Mouse (Mus musculus) cerebellum, adult 9-10 months (tissue): Measurements from ENCODE around the gene Tmco3.
"Not testable (repeated sequence)": the region's sequence is repeated elsewhere in the genome, so short reads cannot be mapped to it uniquely, and the experiment has no call there.

ENCODE experiments used
- DNase-seq: peaks from one replicate; pipeline ENCODE4 v3.0.0; 2022

Gene Tmco3

GRCm38 (mm10) chr8:13306916-13307315 lies 18.9 kb downstream of the Tmco3 start:
- no peak for DNase-seq

GRCm38 (mm10) chr8:13314922-13315321 lies 26.9 kb downstream of the Tmco3 start:
- no peak for DNase-seq

GRCm38 (mm10) chr8:13316671-13317070 lies 28.7 kb downstream of the Tmco3 start:
- DNase-seq, result no peak

GRCm38 (mm10) chr8:13326598-13326997 lies 38.6 kb downstream of the Tmco3 start:
- DNase-seq, result no peak

GRCm38 (mm10) chr8:13334671-13335070 lies 46.7 kb downstream of the Tmco3 start:
- DNase-seq, result no peak

- not testable (repeated sequence) for DNase-seq
Observed at GRCm38 (mm10) chr8:13337245-13337644, 49.3 kb downstream of the Tmco3 start.

GRCm38 (mm10) chr8:13337678-13338077 lies 49.7 kb downstream of the Tmco3 start:
- DNase-seq, result peak; percentile 21

- peak; percentile 83 for DNase-seq
Observed at GRCm38 (mm10) chr8:13338255-13338860, 50.4 kb downstream of the Tmco3 start, which contains the start of gene Tfdp1. TSS of gene Tfdp1 (plus strand) at chr8:13338751.

GRCm38 (mm10) chr8:13338901-13339645 lies 51.1 kb downstream of the Tmco3 start:
- DNase-seq, result peak; percentile 41

GRCm38 (mm10) chr8:13339646-13339990 lies 51.6 kb downstream of the Tmco3 start:
- peak; percentile 28 for DNase-seq

- no peak for DNase-seq
Observed at GRCm38 (mm10) chr8:13340650-13341049, 52.7 kb downstream of the Tmco3 start.

GRCm38 (mm10) chr8:13342340-13342739 lies 54.4 kb downstream of the Tmco3 start:
- no peak for DNase-seq

- no peak for DNase-seq
Observed at GRCm38 (mm10) chr8:13343134-13343533, 55.1 kb downstream of the Tmco3 start.

GRCm38 (mm10) chr8:13350052-13350451 lies 62.1 kb downstream of the Tmco3 start:
- no peak for DNase-seq

GRCm38 (mm10) chr8:13351593-13351992 lies 63.6 kb downstream of the Tmco3 start:
- DNase-seq, result no peak

GRCm38 (mm10) chr8:13352601-13353000 lies 64.6 kb downstream of the Tmco3 start:
- DNase-seq, result no peak

GRCm38 (mm10) chr8:13353155-13353833 lies 65.3 kb downstream of the Tmco3 start:
- DNase-seq, result no peak

GRCm38 (mm10) chr8:13353883-13354282 lies 65.9 kb downstream of the Tmco3 start:
- no peak for DNase-seq

- no peak for DNase-seq
Observed at GRCm38 (mm10) chr8:13356221-13356620, 68.2 kb downstream of the Tmco3 start.

GRCm38 (mm10) chr8:13356681-13357080 lies 68.7 kb downstream of the Tmco3 start:
- no peak for DNase-seq

GRCm38 (mm10) chr8:13360213-13360612 lies 72.2 kb downstream of the Tmco3 start:
- no peak for DNase-seq

- no peak for DNase-seq
Observed at GRCm38 (mm10) chr8:13361865-13362264, 73.9 kb downstream of the Tmco3 start.
